Mouse (Mus musculus) ES-E14 (cell line): ENCODE results near the gene Ncoa5. TPM values are rescaled to one million over a fixed set of nuclear protein-coding genes. Genes with fewer than 3 reads are reported as not detected.

Experiments used
- DNase-seq: peaks from one replicate; pipeline ENCODE4 v3.0.0-alpha.2; 2013; ENCODE audit warnings: low read depth, low spot score
- H3K27ac ChIP-seq: 2 replicates; pipeline ENCODE4 v1.5.1; 2012; ENCODE audit warnings: low read depth, mild to moderate bottlenecking, low read length, moderate library complexity, mixed read lengths; ENCODE audit not compliant: poor library complexity, insufficient read depth, severe bottlenecking
- H3K36me3 ChIP-seq: 2 replicates; pipeline ENCODE4 v1.6.1; 2012; ENCODE audit warnings: mild to moderate bottlenecking, low read length, moderate library complexity, mixed read lengths; ENCODE audit not compliant: control insufficient read depth, poor library complexity, insufficient read depth, severe bottlenecking
- H3K4me1 ChIP-seq, 2 experiments: fragments of 150-350 bp in 1 of 2; sonication (generic) in 1 of 2; 2 replicates each; pipeline ENCODE4 v1.6.1; 2012; ENCODE audit warnings: low read length in 2 of 2, mild to moderate bottlenecking in 1 of 2, mixed read lengths in 1 of 2; ENCODE audit not compliant: control insufficient read depth in 2 of 2, insufficient read depth in 2 of 2, poor library complexity in 1 of 2
- H3K4me3 ChIP-seq, 2 experiments: fragments of 150-350 bp in 1 of 2; sonication (generic) in 1 of 2; 2 replicates each; pipeline ENCODE4 v1.5.1; 2012; ENCODE audit warnings: low read length in 2 of 2, low read depth in 1 of 2, mild to moderate bottlenecking in 1 of 2, mixed read lengths in 1 of 2; ENCODE audit not compliant: insufficient read depth in 1 of 2, poor library complexity in 1 of 2, severe bottlenecking in 1 of 2
- H3K9ac ChIP-seq: 2 replicates; pipeline ENCODE4 v1.6.1; 2012; ENCODE audit warnings: low read depth, mild to moderate bottlenecking, low read length, mixed read lengths; ENCODE audit not compliant: poor library complexity, insufficient read depth, severe bottlenecking
- H3K9me3 ChIP-seq: fragments of 150-350 bp; sonication (generic); 2 replicates; pipeline ENCODE4 v1.6.1; 2012; ENCODE audit warnings: low read depth, mild to moderate bottlenecking, low read length; ENCODE audit not compliant: control insufficient read depth, insufficient read depth
- CHD2 ChIP-seq: IDR thresholded peaks from 2 replicates; pipeline ENCODE4 v1.6.1; 2014; ENCODE audit warnings: mild to moderate bottlenecking, low read depth, low read length, inconsistent platforms
- HCFC1 ChIP-seq: IDR thresholded peaks from 2 replicates; pipeline ENCODE4 v1.6.1; 2012; ENCODE audit warnings: low read length, inconsistent platforms, borderline replicate concordance; ENCODE audit not compliant: insufficient read depth
- MAFK ChIP-seq: IDR thresholded peaks from 2 replicates; pipeline ENCODE4 v1.6.1; 2014; ENCODE audit warnings: mild to moderate bottlenecking, low read depth, low read length, inconsistent platforms; ENCODE audit not compliant: insufficient read depth
- ZC3H11A ChIP-seq: IDR thresholded peaks from 2 replicates; pipeline ENCODE4 v1.6.1; 2012; ENCODE audit warnings: low read depth, mild to moderate bottlenecking, inconsistent platforms, low read length, borderline replicate concordance
- ZNF384 ChIP-seq: IDR thresholded peaks from 2 replicates; pipeline ENCODE4 v1.6.1; 2012; ENCODE audit warnings: low read depth, low read length, inconsistent platforms
- in situ Hi-C, 2 experiments: fragments of 600-800 bp; cut with MboI; formaldehyde crosslinking; loops; one replicate each; pipeline ENCODE4 v1.15.1; 2025; ENCODE audit warnings: low sequenced_read_pairs in 2 of 2, inconsistent platforms in 1 of 2; ENCODE audit not compliant: unreplicated experiment in 2 of 2
- total RNA-seq: library from RNA; depleted of rRNA; stranded (reverse); fragments of 300-350 nt; gene quantifications from 2 replicates; pipeline ENCODE4 v1.2.3, GENCODE M21; 2012

Ncoa5 gene
- total RNA-seq, 1 experiment = 26.0 TPM

GRCm38 (mm10) chr2:164996848-164997720 lies 37.6 kb downstream of the Ncoa5 start:
- DNase-seq = no peak
- in situ Hi-C loops = no loop called here
- Histone ChIP-seq H3K36me3 (peaks cover 14% of the 10 kb centered on the region), H3K9me3 (no peaks in the 10 kb centered on the region), H3K9ac (peak overlapping the region; percentile 35), H3K4me3 (peak overlapping the region; percentile 62 to 63), H3K27ac (no peak overlapping the region), H3K4me1 (peaks cover 0 to 6% of the 10 kb centered on the region in 2 experiments; a peak in 1 of 4 replicates)
- TF ChIP-seq MAFK (no peak), HCFC1 (no peak), ZC3H11A (no peak), ZNF384 (no peak), CHD2 (no peak)

DNA sequence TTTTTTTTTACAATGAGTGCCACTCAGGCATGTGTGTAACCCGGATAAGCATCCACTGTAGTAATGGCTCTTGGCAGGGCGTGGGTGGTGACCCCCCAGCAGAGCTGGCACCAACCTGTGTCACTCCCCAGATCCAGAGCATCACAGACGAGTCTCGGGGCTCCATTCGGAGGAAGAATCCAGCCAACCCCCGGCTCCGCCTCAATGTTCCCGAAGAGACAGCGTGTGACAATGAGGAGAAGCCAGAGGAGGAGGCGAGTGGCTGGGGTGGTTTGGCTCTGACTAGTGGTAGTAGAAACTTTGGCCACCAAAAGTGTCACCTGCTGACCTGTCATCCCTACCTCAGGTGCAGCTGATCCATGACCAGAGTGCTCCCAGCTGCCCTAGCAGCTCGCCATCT lies 38.7 kb downstream of the Ncoa5 start:
- no peak for TF ChIP-seq MAFK
- no peak for TF ChIP-seq CHD2
- no peak for TF ChIP-seq HCFC1
- TF ChIP-seq ZC3H11A = no peak
- TF ChIP-seq ZNF384 = no peak
- H3K27ac ChIP-seq = no peak overlapping the region
- peaks cover 7% of the 10 kb centered on the region for H3K36me3 ChIP-seq
- no peak overlapping the region for H3K9ac ChIP-seq
- peaks cover 0 to 6% of the 10 kb centered on the region in 2 experiments; a peak in 1 of 4 replicates for H3K4me1 ChIP-seq
- no peaks in the 10 kb centered on the region for H3K9me3 ChIP-seq
- in situ Hi-C loops = no loop called here
- DNase-seq = no peak
- H3K4me3 ChIP-seq = no peak overlapping the region

DNA sequence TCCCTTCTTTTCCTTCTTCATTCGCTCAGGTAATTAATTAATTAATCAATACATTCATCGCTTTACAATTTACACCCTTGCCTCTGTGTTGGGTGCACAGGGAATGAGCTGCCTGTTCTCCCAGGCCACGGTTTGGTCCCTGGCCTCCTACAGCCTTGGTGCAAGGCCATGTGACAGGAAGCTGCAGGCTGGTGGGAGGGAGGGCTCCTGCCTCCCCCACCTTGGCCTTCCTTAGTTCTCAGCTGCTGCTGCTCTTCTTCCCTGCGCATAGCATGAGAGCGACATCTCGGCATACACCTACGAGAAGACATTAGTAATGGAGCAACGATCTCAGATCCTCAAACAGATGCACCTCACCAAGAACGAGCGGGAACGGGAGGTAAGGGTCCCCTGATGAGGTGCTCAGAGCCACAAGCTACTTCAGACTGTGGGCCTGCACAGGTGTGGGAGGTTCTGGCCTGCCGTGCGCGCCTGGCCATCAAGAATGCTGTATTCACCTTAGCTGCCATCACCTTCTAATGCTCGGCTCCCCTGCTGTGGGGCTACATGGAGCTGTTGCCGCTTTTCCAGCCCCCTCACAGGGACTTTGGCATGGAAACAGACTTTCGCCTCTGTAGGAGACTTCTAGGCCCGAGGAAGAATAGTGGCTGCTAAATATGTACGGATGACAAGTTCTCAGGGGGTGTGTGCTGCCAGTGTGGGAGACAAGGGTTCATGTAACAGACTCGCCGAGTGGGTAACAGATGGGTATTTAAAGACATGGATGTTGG lies 39.8 kb downstream of the Ncoa5 start:
- Histone ChIP-seq H3K4me1 (peaks cover 0 to 6% of the 10 kb centered on the region in 2 experiments; a peak in 1 of 4 replicates), H3K9ac (no peak overlapping the region), H3K27ac (no peak overlapping the region), H3K36me3 (no peaks in the 10 kb centered on the region), H3K9me3 (no peaks in the 10 kb centered on the region), H3K4me3 (no peak overlapping the region)
- TF ChIP-seq CHD2 = no peak
- TF ChIP-seq ZC3H11A = no peak
- no peak for TF ChIP-seq HCFC1
- no peak for TF ChIP-seq ZNF384
- TF ChIP-seq MAFK = no peak
- no peak for DNase-seq
- in situ Hi-C loops = no loop called here

DNA sequence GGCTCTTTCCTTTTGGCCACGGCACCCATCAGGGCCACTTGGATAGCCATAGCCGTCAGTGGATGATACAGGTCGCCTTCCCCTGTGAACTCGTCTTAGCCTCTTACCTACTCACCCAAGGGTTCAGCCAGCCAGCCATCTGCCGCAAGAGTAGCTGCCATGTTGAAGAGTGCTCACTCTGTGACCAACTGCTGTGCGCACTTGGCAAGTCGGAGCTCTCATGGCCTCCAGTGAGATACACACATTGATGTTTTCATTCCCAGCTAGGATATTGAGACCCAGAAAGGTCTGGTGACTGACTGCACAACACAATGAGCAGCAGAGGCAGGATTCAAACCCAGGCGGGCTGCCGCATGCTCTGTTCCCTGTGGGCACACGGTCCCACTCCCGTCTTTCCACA lies 40.5 kb downstream of the Ncoa5 start:
- Histone ChIP-seq H3K27ac (no peak overlapping the region), H3K9me3 (no peaks in the 10 kb centered on the region), H3K36me3 (no peaks in the 10 kb centered on the region), H3K9ac (no peak overlapping the region), H3K4me1 (peaks cover 0 to 6% of the 10 kb centered on the region in 2 experiments; a peak in 1 of 4 replicates), H3K4me3 (no peak overlapping the region)
- no peak for DNase-seq
- in situ Hi-C loops = no loop called here
- TF ChIP-seq ZNF384 = no peak
- TF ChIP-seq MAFK = no peak
- no peak for TF ChIP-seq CHD2
